Mouse (Mus musculus) myocyte (in vitro differentiated cells): ENCODE measurements around the gene Brf1.

Experiments
- CEBPB ChIP-seq: IDR thresholded peaks from 2 replicates; pipeline ENCODE4 v1.6.1; 2011; ENCODE audit warnings: mild to moderate bottlenecking, moderate library complexity; ENCODE audit not compliant: poor library complexity, insufficient read depth, severe bottlenecking
- E2F4 ChIP-seq: IDR thresholded peaks from one replicate; pipeline ENCODE4 v1.6.1; 2011; ENCODE audit warnings: mild to moderate bottlenecking, control low read depth, moderate library complexity; ENCODE audit not compliant: insufficient read depth
- MAX ChIP-seq: IDR thresholded peaks from one replicate; pipeline ENCODE4 v1.6.1; 2011; ENCODE audit warnings: low read depth, mild to moderate bottlenecking, control low read depth
- MYOG ChIP-seq, 3 experiments: IDR thresholded peaks; one replicate each; pipeline ENCODE4 v1.6.1; 2011; ENCODE audit warnings: control low read depth in 2 of 3, low read depth in 2 of 3, mild to moderate bottlenecking in 2 of 3; ENCODE audit not compliant: insufficient read length in 2 of 3, control insufficient read depth in 1 of 3, insufficient read depth in 1 of 3
- POLR2A ChIP-seq: IDR thresholded peaks from one replicate; pipeline ENCODE4 v1.6.1; 2011; ENCODE audit warnings: low read depth, mild to moderate bottlenecking, control low read depth, moderate library complexity; ENCODE audit not compliant: insufficient read length
- POLR2AphosphoS2 ChIP-seq: IDR thresholded peaks from one replicate; pipeline ENCODE4 v1.6.1; 2011; ENCODE audit warnings: low read depth, control low read depth; ENCODE audit not compliant: insufficient read length
- REST ChIP-seq: IDR thresholded peaks from one replicate; pipeline ENCODE4 v1.6.1; 2011; ENCODE audit warnings: mild to moderate bottlenecking, control low read depth, moderate library complexity; ENCODE audit not compliant: insufficient read depth, insufficient read length
- TCF3 ChIP-seq: IDR thresholded peaks from one replicate; pipeline ENCODE4 v1.6.1; 2011; ENCODE audit warnings: low read depth, control low read depth; ENCODE audit not compliant: insufficient read length
- USF1 ChIP-seq: IDR thresholded peaks from one replicate; pipeline ENCODE4 v1.6.1; 2011; ENCODE audit warnings: low read depth, mild to moderate bottlenecking, control low read depth, moderate library complexity

DNA sequence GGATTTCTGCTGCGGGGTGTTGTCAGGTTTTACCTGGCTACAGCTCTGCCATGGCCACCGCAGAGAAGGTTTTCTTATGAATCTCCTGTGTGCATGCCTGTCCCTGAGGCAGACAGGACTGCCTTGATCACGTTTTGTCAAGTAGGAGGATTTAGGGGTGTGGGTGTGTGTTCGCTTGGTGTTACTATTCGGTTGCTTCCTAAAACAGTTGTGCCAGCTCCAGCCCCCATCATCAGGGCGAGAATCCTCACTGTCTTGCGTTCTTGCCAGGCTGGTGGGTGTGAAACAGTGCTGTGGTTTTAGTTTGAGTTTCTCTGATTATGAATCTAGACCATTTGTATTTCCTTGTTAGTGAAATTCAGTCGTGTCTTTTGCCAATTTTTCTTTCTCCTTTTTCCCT, 16.5 kb upstream of the Brf1 start:
- TF ChIP-seq POLR2A (no peak), E2F4 (no peak), CEBPB (no peak), MYOG (IDR thresholded peaks at IDR 0.05; ENCODE audit: control insufficient read depth in 1 of 3, insufficient read depth in 1 of 3, insufficient read length in 2 of 3, low read depth in 2 of 3) (no peak), MAX (no peak), USF1 (no peak), REST (no peak), TCF3 (no peak), POLR2AphosphoS2 (no peak)
